Mouse (Mus musculus): Measurements from ENCODE around the gene Rpl21.

DNA sequence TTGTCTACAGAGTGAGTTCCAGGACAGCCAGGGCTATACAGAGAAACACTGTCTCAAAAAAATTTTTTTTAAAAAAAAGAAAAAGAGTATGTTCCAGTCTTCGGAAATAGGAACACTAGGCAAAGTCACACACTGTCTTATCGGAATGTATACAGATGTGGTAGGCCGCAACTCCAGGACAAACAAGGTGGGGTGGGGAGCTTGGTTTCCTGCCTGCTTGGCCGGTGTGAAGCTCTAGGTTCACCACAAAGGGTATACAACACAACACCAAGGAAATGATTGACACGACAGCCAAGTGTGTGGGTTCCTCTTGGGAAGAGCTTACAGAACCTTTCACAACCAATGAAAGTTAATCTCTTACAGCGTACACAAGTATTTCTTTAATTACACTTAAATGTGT is 49.6 kb downstream of the Rpl21 start:
- TF ChIP-seq CTCF (conservative IDR thresholded peaks at IDR 0.05; ENCODE audit: insufficient read depth, insufficient read length, low read depth, low read length) (no peak), POLR2A (IDR thresholded peaks at IDR 0.05; ENCODE audit: low read depth, low read length) (no peak)

Measured in kidney, adult 2 months (tissue).